Mouse (Mus musculus) embryonic facial prominence, embryonic 14.5 days (tissue): ENCODE data around the gene Prkcz. TPM values are rescaled to one million over a fixed set of nuclear protein-coding genes. Genes with fewer than 3 reads are reported as not detected.

Experiments
- ATAC-seq: fragments of 200-750 bp; cut with Nextera tagmentation; 2 replicates; pipeline ENCODE4 v1.8.0; 2017; ENCODE audit warnings: low read depth, moderate number of reproducible peaks, moderate TSS enrichment
- DNase-seq: peaks from one replicate; pipeline ENCODE4 v3.0.0-alpha.2; 2015; ENCODE audit warnings: low spot score
- H3K27ac ChIP-seq: fragments of 300-500 bp; sonication (generic); replicated peaks from 2 replicates; pipeline ENCODE4 v1.5.1; 2014; ENCODE audit warnings: low read depth, mild to moderate bottlenecking, low read length, moderate library complexity
- H3K27me3 ChIP-seq: fragments of 300-500 bp; sonication (generic); replicated peaks from 2 replicates; pipeline ENCODE4 v1.6.1; 2014; ENCODE audit warnings: low read length; ENCODE audit not compliant: control insufficient read depth, insufficient read depth
- H3K36me3 ChIP-seq: fragments of 300-500 bp; sonication (generic); 2 replicates; pipeline ENCODE4 v1.6.1; 2014; ENCODE audit warnings: low read length, mixed read lengths; ENCODE audit not compliant: control insufficient read depth, insufficient read depth
- H3K4me1 ChIP-seq: fragments of 300-500 bp; sonication (generic); 2 replicates; pipeline ENCODE4 v1.6.1; 2014; ENCODE audit warnings: antibody characterized with exemption, low read length; ENCODE audit not compliant: control insufficient read depth, insufficient read depth
- H3K4me2 ChIP-seq: fragments of 300-500 bp; sonication (generic); 2 replicates; pipeline ENCODE4 v1.6.1; 2014; ENCODE audit warnings: low read depth, mild to moderate bottlenecking, low read length, moderate library complexity, mixed read lengths
- H3K4me3 ChIP-seq: fragments of 300-500 bp; sonication (generic); 2 replicates; pipeline ENCODE4 v1.5.1; 2014; ENCODE audit warnings: low read depth, mild to moderate bottlenecking, low read length
- H3K9ac ChIP-seq: fragments of 300-500 bp; sonication (generic); 2 replicates; pipeline ENCODE4 v1.6.1; 2014; ENCODE audit warnings: low read depth, mild to moderate bottlenecking, low read length, moderate library complexity, mixed read lengths
- H3K9me3 ChIP-seq: fragments of 300-500 bp; sonication (generic); 2 replicates; pipeline ENCODE4 v1.6.1; 2016; ENCODE audit warnings: low read length; ENCODE audit not compliant: control insufficient read depth
- WGBS: fragments of 180-500 bp; shearing (Covaris S2); extraction: QIAGEN DNeasy Blood & Tissue Kit; methylation state at CpG from one replicate; pipeline ENCODE4 v1.1.7; 2014; 5-methylcytosine and 5-hydroxymethylcytosine counted together
- polyA plus RNA-seq: library from polyadenylated mRNA; unstranded; fragments of >200 nt; fragmentation: Nextera tagmentation; extraction: Ambion mirVana; gene quantifications from 2 replicates; pipeline ENCODE4 v1.2.1, GENCODE M21; 2014

Gene Prkcz
- polyA plus RNA-seq, 1 experiment from 2014 or later, result 9.8 TPM

DNA sequence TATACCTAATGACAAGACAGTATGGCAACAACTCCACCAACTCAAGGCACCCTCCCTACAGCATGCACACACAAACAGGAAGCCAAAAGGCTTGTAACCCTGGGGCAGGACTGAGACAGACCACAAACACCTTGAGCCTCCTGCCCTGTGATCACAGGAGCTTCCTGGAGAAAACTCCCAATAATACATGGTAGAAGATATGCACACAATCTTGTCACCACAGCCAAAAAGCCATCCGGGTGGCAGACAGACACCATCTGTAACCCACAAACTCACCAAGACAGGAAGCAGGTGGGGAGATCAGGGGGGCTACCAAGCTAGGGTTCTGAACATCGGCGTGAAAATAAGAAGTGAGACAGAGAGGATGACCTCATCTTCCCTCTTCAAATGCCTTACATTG, 8.6 kb downstream of the Prkcz start:
- ATAC-seq (no peak), DNase-seq (no peak)
- Histone ChIP-seq H3K4me1 (no peaks in the 10 kb centered on the region), H3K36me3 (no peaks in the 10 kb centered on the region), H3K9ac (no peak overlapping the region), H3K4me2 (no peak overlapping the region), H3K9me3 (no peaks in the 10 kb centered on the region), H3K27me3 (peaks cover under 1% of the 10 kb centered on the region; the same call in 1 of the 2 replicates), H3K4me3 (no peak overlapping the region), H3K27ac (no peak overlapping the region)
- 82% methylated on average over 3 of the region's 3 CpGs for WGBS

DNA sequence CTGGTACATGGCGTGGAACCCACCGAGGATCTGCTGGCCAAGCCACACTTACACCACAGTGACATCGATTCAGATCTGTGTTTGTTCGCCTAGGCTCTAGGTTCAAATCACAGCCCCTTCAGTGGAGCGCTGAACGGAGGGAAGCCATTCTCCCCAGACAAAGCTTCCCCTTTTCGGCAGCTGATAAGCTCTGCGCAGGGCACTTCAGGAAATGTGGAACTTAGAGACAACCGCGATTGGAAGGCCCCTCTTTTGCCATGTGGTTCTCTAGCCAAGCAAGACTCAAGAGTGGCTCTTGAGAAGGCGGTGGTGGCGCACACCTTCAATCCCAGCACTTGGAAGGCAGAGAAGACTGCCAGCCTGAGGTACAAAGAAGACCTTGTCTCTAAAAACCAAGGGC, 14.8 kb downstream of the Prkcz start:
- no peak overlapping the region for H3K27ac ChIP-seq
- ATAC-seq, result no peak
- WGBS, result 87% methylated on average over 12 of the region's 12 CpGs

DNA sequence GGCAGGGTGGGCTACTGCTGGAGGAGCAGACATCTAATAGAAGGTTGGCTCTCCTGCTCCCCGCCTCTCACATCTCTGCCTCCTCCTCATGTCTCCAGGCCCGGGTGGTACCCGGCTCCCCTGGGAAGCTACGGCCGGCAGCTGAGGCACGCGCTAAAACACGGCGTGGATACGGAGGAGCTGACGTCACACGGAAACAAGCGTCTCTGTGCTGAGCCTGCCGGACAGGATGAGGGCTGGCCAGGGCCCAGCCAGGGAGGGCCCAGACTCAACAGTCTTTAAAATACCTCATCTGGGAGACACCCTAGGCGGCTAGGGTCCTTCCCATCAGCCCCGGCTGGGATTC, 15.6 kb downstream of the Prkcz start:
- Histone ChIP-seq H3K27me3 (peaks cover 13% of the 10 kb centered on the region), H3K4me1 (0 out of 2 replicates have a peak, but pooled peaks cover 7% of the 10 kb centered on the region), H3K9me3 (no peaks in the 10 kb centered on the region), H3K36me3 (no peaks in the 10 kb centered on the region), H3K9ac (peak overlapping the region; percentile 57), H3K4me3 (peak overlapping the region; percentile 40), H3K4me2 (peak overlapping the region; percentile 61), H3K27ac (no peak overlapping the region; the same call in 1 of the 2 replicates)
- WGBS, result 2% methylated on average over 16 of the region's 16 CpGs
- peak; percentile 90 for ATAC-seq
- peak; percentile 83 for DNase-seq

More for the DNA sequence above, 14.8 kb downstream of the Prkcz start:
- DNase-seq, result no peak
- H3K4me2 ChIP-seq, result no peak overlapping the region
- no peaks in the 10 kb centered on the region for H3K36me3 ChIP-seq
- peaks cover 13% of the 10 kb centered on the region for H3K27me3 ChIP-seq
- no peak overlapping the region for H3K9ac ChIP-seq
- H3K9me3 ChIP-seq, result no peaks in the 10 kb centered on the region
- H3K4me1 ChIP-seq, result 0 out of 2 replicates have a peak, but pooled peaks cover 7% of the 10 kb centered on the region
- no peak overlapping the region for H3K4me3 ChIP-seq

DNA sequence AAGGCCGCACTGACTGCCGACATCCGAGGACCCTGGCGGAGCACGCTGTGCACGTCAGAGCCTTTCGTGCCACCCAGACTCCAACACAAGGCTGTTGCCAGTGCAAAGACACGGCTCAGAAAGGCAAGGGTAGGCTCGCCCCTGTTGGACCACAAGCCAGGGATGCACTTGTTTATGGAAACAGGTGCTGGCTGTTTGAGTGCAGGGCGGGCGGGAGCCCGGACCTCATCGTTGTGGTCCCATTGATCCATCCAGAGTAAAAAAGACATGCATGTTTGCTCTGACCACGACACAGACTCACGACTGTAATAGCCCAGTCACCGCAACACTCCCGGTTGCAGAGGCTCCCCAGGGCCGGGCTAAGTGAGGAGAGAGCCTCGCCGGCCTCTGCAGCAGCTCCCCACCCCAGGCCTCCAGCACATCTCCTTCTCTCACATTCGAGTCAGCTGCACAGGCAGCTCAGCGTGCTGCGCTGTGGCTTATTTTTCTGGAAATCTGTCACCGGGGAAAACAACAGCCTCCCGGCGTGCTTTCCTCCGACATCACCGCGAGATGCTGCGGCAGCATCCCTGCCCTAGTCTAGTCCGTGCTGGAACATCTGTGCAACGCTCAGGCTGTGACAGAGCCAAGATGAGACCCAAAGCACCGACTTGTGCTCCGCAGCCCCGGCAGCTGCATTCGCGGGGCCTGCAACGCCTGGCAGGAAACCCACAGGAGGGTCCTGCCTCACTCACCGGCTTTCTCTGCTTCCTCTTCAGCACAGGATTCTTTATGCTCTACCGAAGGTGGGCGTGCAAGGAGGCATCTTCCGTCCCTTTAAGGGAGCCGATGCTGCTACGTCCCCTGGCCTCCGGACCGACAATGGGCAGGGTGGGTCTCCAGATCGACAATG, 16.2 kb downstream of the Prkcz start:
- H3K4me1 ChIP-seq, result 0 out of 2 replicates have a peak, but pooled peaks cover 7% of the 10 kb centered on the region
- no peaks in the 10 kb centered on the region for H3K36me3 ChIP-seq
- H3K9me3 ChIP-seq, result no peaks in the 10 kb centered on the region
- WGBS, result 11% methylated on average over 46 of the region's 47 CpGs
- H3K27ac ChIP-seq, result peak overlapping the region; percentile 25; the same call in 1 of the 2 replicates
- H3K9ac ChIP-seq, result peak overlapping the region; percentile 57
- peaks cover 13% of the 10 kb centered on the region for H3K27me3 ChIP-seq
- peak overlapping the region; percentile 40 for H3K4me3 ChIP-seq
- ATAC-seq (peak; percentile 69), DNase-seq (peak; percentile 14)
- H3K4me2 ChIP-seq, result peak overlapping the region; percentile 61

DNA sequence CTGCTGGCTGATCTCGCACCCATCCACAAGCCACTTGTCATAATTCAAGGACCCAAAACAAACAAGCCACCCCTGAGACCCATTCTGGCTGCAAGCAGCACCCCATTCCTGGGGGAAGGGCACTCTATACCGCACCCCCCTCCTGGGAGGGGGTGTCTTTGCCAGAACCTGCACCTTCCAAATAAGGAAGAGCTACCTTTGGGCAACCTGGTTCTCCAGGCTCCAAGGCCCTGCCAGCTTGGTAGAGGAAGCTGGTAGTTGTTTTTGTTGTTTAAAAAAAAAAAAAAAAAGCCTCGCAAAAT, 16.9 kb downstream of the Prkcz start:
- Histone ChIP-seq H3K27me3 (peaks cover 13% of the 10 kb centered on the region), H3K9ac (peak overlapping the region; percentile 57), H3K4me3 (peak overlapping the region; percentile 40), H3K27ac (no peak overlapping the region), H3K4me1 (0 out of 2 replicates have a peak, but pooled peaks cover 7% of the 10 kb centered on the region), H3K36me3 (no peaks in the 10 kb centered on the region), H3K4me2 (peak overlapping the region; percentile 61), H3K9me3 (no peaks in the 10 kb centered on the region)
- no peak for DNase-seq
- 50% methylated on average over 3 of the region's 3 CpGs for whole genome bisulfite sequencing
- ATAC-seq, result no peak

DNA sequence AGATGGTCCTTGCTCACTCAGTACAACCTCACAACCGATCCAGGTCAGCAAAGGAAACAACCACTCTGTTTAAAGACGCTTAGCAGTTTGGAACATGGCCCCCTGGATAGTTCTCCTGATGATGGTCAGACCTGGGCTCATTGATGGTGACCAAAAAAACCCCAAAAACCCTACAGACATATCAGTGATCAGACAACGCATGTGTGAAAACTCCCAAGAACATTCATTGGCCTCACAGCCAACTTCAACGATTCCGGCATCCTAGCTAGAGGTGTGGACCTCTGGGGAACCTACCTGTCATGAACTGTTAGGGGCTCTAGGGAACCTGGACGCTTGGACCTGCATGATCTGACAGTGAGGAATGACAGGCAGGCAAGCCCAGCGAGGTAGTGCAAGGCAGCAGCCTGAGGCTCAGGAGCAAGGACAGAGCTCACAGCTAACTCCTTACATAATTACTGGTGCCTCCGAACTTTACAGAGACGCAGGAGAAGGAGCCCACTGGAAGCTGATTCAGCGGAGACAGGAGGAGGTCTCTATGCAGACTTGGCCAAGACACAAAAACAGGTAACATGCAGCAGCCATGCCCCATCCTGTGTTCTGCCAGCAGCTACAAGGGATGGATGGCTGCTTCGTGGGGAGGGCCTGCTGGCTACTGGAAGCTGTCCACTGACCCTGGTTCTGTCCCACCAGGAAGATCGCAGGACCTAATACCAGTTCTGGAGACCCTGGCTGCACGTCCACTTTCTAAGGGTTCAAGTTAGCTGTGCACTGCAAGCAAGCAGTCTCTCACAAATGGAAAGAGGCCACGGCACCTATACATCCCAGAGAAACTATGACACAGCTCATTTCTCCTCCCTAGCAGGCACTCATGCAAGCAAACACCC, 17.5 kb downstream of the Prkcz start:
- Histone ChIP-seq H3K9ac (no peak overlapping the region), H3K36me3 (no peaks in the 10 kb centered on the region), H3K4me2 (no peak overlapping the region), H3K4me1 (0 out of 2 replicates have a peak, but pooled peaks cover 7% of the 10 kb centered on the region), H3K27ac (no peak overlapping the region), H3K9me3 (no peaks in the 10 kb centered on the region), H3K27me3 (peaks cover 13% of the 10 kb centered on the region), H3K4me3 (no peak overlapping the region)
- DNase-seq, result no peak
- 78% methylated on average over 14 of the region's 14 CpGs for WGBS
- no peak for ATAC-seq

DNA sequence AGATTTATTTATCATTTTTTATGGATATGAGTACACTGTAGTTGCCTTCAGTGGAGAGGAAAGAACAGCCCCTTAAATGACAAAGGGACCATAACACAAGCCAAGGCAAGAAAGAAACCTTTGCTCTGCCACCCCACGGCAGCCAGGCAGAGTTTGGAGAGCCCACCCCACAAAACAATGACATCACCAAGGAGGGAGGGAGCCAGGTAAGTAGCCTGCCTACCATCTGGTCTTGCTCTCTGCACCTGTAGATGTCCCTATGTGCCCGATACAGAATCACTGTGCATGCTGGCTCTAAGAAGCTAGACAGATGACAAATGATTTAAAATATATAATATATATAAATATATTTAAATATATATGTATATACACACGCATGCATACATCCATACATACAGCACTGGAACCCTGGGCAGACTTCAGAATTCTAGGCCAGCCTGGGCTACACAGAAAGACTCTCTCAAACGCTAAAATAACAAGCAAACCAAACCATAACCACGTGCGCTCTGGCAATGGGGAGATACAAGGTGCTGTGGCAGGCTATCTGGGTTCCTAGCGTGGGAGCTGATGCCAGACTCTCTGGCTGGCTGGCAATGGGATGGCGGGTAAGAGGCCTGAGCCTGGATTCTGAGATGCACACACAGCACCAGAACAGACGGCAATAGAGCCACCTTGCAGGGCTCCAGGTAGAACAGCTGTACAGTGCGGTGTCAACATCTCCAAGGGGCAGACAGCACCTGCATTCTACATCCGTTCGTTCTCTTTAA, 24.7 kb downstream of the Prkcz start:
- 87% methylated on average over 12 of the region's 12 CpGs for WGBS
- Histone ChIP-seq H3K9ac (no peak overlapping the region), H3K36me3 (no peaks in the 10 kb centered on the region), H3K27me3 (no peaks in the 10 kb centered on the region), H3K4me1 (no peaks in the 10 kb centered on the region), H3K4me2 (no peak overlapping the region), H3K27ac (no peak overlapping the region), H3K4me3 (no peak overlapping the region), H3K9me3 (no peaks in the 10 kb centered on the region)
- DNase-seq, result no peak
- ATAC-seq, result no peak

DNA sequence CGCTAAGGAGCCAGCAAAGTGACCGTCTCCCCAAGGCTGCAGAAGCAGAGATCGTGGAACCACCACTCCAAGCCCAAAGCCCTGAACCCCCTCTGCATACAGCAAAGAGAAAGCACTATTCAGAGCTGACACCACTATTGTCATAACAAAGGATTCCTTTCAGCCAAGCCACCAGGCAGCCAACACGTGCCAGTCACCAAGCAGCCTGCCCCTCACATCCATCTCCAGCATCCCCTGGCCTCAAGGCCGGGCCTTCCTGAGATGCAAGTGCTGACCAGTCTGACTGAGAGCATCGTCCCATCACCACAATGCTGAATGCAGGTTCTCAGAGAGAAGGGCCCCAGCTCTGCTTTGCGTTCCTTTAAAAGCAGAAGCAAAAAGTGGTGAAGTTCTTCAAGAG, 28.9 kb downstream of the Prkcz start:
- no peak for ATAC-seq
- no peak overlapping the region for H3K4me3 ChIP-seq
- WGBS, result 58% methylated on average over 7 of the region's 7 CpGs
- no peaks in the 10 kb centered on the region for H3K27me3 ChIP-seq
- H3K9ac ChIP-seq, result no peak overlapping the region
- no peaks in the 10 kb centered on the region for H3K36me3 ChIP-seq
- H3K27ac ChIP-seq, result no peak overlapping the region
- H3K4me2 ChIP-seq, result no peak overlapping the region
- no peaks in the 10 kb centered on the region for H3K9me3 ChIP-seq
- no peaks in the 10 kb centered on the region for H3K4me1 ChIP-seq
- DNase-seq, result no peak
